9 mouse cellular contexts compared by ENCODE assay signal in the genomic region with DNA sequence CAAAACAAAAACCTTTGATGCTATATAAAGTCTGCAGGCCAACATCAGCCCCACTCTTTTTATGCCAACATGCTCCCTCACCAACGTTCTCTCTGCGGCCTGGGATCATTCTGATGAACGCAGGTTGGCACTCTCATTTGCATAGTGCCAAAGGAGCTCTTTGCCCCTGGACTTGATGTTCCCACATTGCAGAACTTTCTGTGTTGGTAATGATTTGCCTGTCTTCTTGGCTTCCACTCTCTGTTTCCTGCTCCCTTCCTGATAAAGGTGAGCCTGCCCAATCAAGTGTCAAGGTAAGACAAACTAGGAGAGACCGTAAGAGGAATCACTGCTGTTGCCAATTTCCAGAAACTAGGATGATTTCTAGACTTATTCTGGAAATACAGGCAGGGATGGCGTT.
"Had no signal": no experiment of that assay in that cellular context is flagged by ENCODE, and none has a peak within 500 bp of the region (broad histone marks: within the 10 kb centered on the region; RNA-seq: fewer than 3 reads in every experiment).

No protein-coding gene starts in this region.

- DNase-seq: liver; liver, postnatal 0 days; lung, embryonic 14.5 days; right cerebral cortex, adult 18-20 months; right cerebral cortex, postnatal 14 days; right cerebral cortex, postnatal 4 days; thymus, adult 2 months; thymus, postnatal 14 days; thymus, postnatal 4 days had no signal
